Mouse (Mus musculus) ES-E14 (cell line): ENCODE results near the gene Gm136. TPM values are rescaled to one million over a fixed set of nuclear protein-coding genes. Genes with fewer than 3 reads are reported as not detected.
"Not testable (repeated sequence)": the region's sequence is repeated elsewhere in the genome, so short reads cannot be mapped to it uniquely, and the experiment has no call there.

Source experiments
- DNase-seq: peaks from one replicate; pipeline ENCODE4 v3.0.0-alpha.2; 2013; ENCODE audit warnings: low read depth, low spot score
- H3K27ac ChIP-seq: 2 replicates; pipeline ENCODE4 v1.5.1; 2012; ENCODE audit warnings: low read depth, mild to moderate bottlenecking, low read length, moderate library complexity, mixed read lengths; ENCODE audit not compliant: poor library complexity, insufficient read depth, severe bottlenecking
- H3K36me3 ChIP-seq: 2 replicates; pipeline ENCODE4 v1.6.1; 2012; ENCODE audit warnings: mild to moderate bottlenecking, low read length, moderate library complexity, mixed read lengths; ENCODE audit not compliant: control insufficient read depth, poor library complexity, insufficient read depth, severe bottlenecking
- H3K4me1 ChIP-seq, 2 experiments: fragments of 150-350 bp in 1 of 2; sonication (generic) in 1 of 2; 2 replicates each; pipeline ENCODE4 v1.6.1; 2012; ENCODE audit warnings: low read length in 2 of 2, mild to moderate bottlenecking in 1 of 2, mixed read lengths in 1 of 2; ENCODE audit not compliant: control insufficient read depth in 2 of 2, insufficient read depth in 2 of 2, poor library complexity in 1 of 2
- H3K4me3 ChIP-seq, 2 experiments: fragments of 150-350 bp in 1 of 2; sonication (generic) in 1 of 2; 2 replicates each; pipeline ENCODE4 v1.5.1; 2012; ENCODE audit warnings: low read length in 2 of 2, low read depth in 1 of 2, mild to moderate bottlenecking in 1 of 2, mixed read lengths in 1 of 2; ENCODE audit not compliant: insufficient read depth in 1 of 2, poor library complexity in 1 of 2, severe bottlenecking in 1 of 2
- H3K9ac ChIP-seq: 2 replicates; pipeline ENCODE4 v1.6.1; 2012; ENCODE audit warnings: low read depth, mild to moderate bottlenecking, low read length, mixed read lengths; ENCODE audit not compliant: poor library complexity, insufficient read depth, severe bottlenecking
- H3K9me3 ChIP-seq: fragments of 150-350 bp; sonication (generic); 2 replicates; pipeline ENCODE4 v1.6.1; 2012; ENCODE audit warnings: low read depth, mild to moderate bottlenecking, low read length; ENCODE audit not compliant: control insufficient read depth, insufficient read depth
- CHD2 ChIP-seq: IDR thresholded peaks from 2 replicates; pipeline ENCODE4 v1.6.1; 2014; ENCODE audit warnings: mild to moderate bottlenecking, low read depth, low read length, inconsistent platforms
- HCFC1 ChIP-seq: IDR thresholded peaks from 2 replicates; pipeline ENCODE4 v1.6.1; 2012; ENCODE audit warnings: low read length, inconsistent platforms, borderline replicate concordance; ENCODE audit not compliant: insufficient read depth
- MAFK ChIP-seq: IDR thresholded peaks from 2 replicates; pipeline ENCODE4 v1.6.1; 2014; ENCODE audit warnings: mild to moderate bottlenecking, low read depth, low read length, inconsistent platforms; ENCODE audit not compliant: insufficient read depth
- ZC3H11A ChIP-seq: IDR thresholded peaks from 2 replicates; pipeline ENCODE4 v1.6.1; 2012; ENCODE audit warnings: low read depth, mild to moderate bottlenecking, inconsistent platforms, low read length, borderline replicate concordance
- ZNF384 ChIP-seq: IDR thresholded peaks from 2 replicates; pipeline ENCODE4 v1.6.1; 2012; ENCODE audit warnings: low read depth, low read length, inconsistent platforms
- in situ Hi-C, 2 experiments: fragments of 600-800 bp; cut with MboI; formaldehyde crosslinking; loops; one replicate each; pipeline ENCODE4 v1.15.1; 2025; ENCODE audit warnings: low sequenced_read_pairs in 2 of 2, inconsistent platforms in 1 of 2; ENCODE audit not compliant: unreplicated experiment in 2 of 2
- total RNA-seq: library from RNA; depleted of rRNA; stranded (reverse); fragments of 300-350 nt; gene quantifications from 2 replicates; pipeline ENCODE4 v1.2.3, GENCODE M21; 2012

Gm136 gene
- total RNA-seq, 1 experiment: not detected

GRCm38 (mm10) chr4:34729851-34730341 is 26.2 kb downstream of the Gm136 start, which contains the start of gene Cfap206:
Gene Cfap206, minus strand, starts transcription at chr4:34730206.
- in situ Hi-C loops: no loop called here
- peak within 1 kb of the TSS; percentile 70; the same call in 1 of the 2 replicates for H3K9ac ChIP-seq
- no peaks in the 10 kb centered on the region for H3K36me3 ChIP-seq
- H3K4me3 ChIP-seq: peak within 1 kb of the TSS; percentile 92 to 93
- peaks cover 0 to 4% of the 10 kb centered on the region in 2 experiments; a peak in 2 of 4 replicates for H3K4me1 ChIP-seq
- peak; percentile 77 for DNase-seq
- H3K9me3 ChIP-seq: no peaks in the 10 kb centered on the region
- H3K27ac ChIP-seq: no peak within 1 kb of the TSS
- no peak for TF ChIP-seq ZNF384
- TF ChIP-seq HCFC1: no peak
- TF ChIP-seq MAFK: no peak
- TF ChIP-seq CHD2: no peak
- no peak for TF ChIP-seq ZC3H11A

- H3K27ac ChIP-seq, H3K36me3 ChIP-seq, H3K9ac ChIP-seq, H3K4me1 ChIP-seq, DNase-seq, in situ Hi-C loops, H3K9me3 ChIP-seq, H3K4me3 ChIP-seq: not testable (repeated sequence)
These were observed 30.4 kb downstream of the Gm136 start for GRCm38 (mm10) chr4:34725710-34726109.

- Histone ChIP-seq H3K9ac (no peak overlapping the region), H3K4me1 (peaks cover 0 to 5% of the 10 kb centered on the region in 2 experiments; a peak in 2 of 4 replicates), H3K9me3 (no peaks in the 10 kb centered on the region), H3K27ac (no peak overlapping the region), H3K36me3 (no peaks in the 10 kb centered on the region; the same call in 1 of the 2 replicates), H3K4me3 (no peak overlapping the region)
- TF ChIP-seq MAFK (no peak), ZNF384 (no peak), CHD2 (no peak), ZC3H11A (no peak), HCFC1 (no peak)
- in situ Hi-C loops: no loop called here
- DNase-seq: no peak
These were observed 31.8 kb downstream of the Gm136 start for GRCm38 (mm10) chr4:34724306-34724705.

- no peak overlapping the region for H3K9ac ChIP-seq
- in situ Hi-C loops: no loop called here
- H3K36me3 ChIP-seq: no peaks in the 10 kb centered on the region; the same call in 1 of the 2 replicates
- no peak overlapping the region for H3K4me3 ChIP-seq
- TF ChIP-seq MAFK: no peak
- TF ChIP-seq ZC3H11A: no peak
- no peak for TF ChIP-seq ZNF384
- no peak overlapping the region for H3K27ac ChIP-seq
- H3K4me1 ChIP-seq: peaks cover 0 to 5% of the 10 kb centered on the region in 2 experiments; a peak in 2 of 4 replicates
- no peak for DNase-seq
- no peaks in the 10 kb centered on the region for H3K9me3 ChIP-seq
These were observed 32.9 kb downstream of the Gm136 start for GRCm38 (mm10) chr4:34723186-34723585.

- in situ Hi-C loops: no loop called here
- no peak overlapping the region for H3K27ac ChIP-seq
- TF ChIP-seq HCFC1: no peak
- no peak for TF ChIP-seq ZC3H11A
- no peak for TF ChIP-seq CHD2
- TF ChIP-seq ZNF384: no peak
- no peak for TF ChIP-seq MAFK
- no peaks in the 10 kb centered on the region; the same call in 1 of the 2 replicates for H3K36me3 ChIP-seq
- H3K4me1 ChIP-seq: peaks cover 0 to 5% of the 10 kb centered on the region in 2 experiments; a peak in 2 of 4 replicates
- H3K9me3 ChIP-seq: no peaks in the 10 kb centered on the region
- no peak for DNase-seq
- H3K4me3 ChIP-seq: no peak overlapping the region
- H3K9ac ChIP-seq: no peak overlapping the region
These were observed 35.8 kb downstream of the Gm136 start for GRCm38 (mm10) chr4:34720127-34720895.
